Comparison of ENCODE assay signal across 1 mouse cellular context in genomic region chr11:50848520-50849137, GRCm38 (mm10).
TF ChIP-seq lines count a peak whose summit lies in the region.

No protein-coding gene starts in this region.

TF ChIP-seq in CH12.LX, 34 proteins besides CTCF, POLR2A, EP300 and RAD21 (continued from another document):
- TF ChIP-seq BHLHE40 (IDR thresholded peaks at IDR 0.05; ENCODE audit: low read depth, low read length) = peak; percentile 55; the same call in 1 of the 2 replicates
